Mouse (Mus musculus): ENCODE measurements at regions not wholly inside any gene's neighbourhood (a gene's known extent, or its start where the extent isn't known, plus 50 kb on each side); places are given as distances from the start of the nearest gene placed in this dataset.

GRCm38 (mm10) chr9:86961663-86962062 is 53.7 kb upstream of the Ripply2 start:
- no peak for TF ChIP-seq CTCF (IDR thresholded peaks at IDR 0.05; ENCODE audit: insufficient read depth, low read depth, low read length)
- TF ChIP-seq POLR2A (IDR thresholded peaks at IDR 0.05; ENCODE audit: insufficient read depth, low read depth, low read length): no peak
